Mouse (Mus musculus): ENCODE measurements at regions not wholly inside any gene's neighbourhood (a gene's known extent, or its start where the extent isn't known, plus 50 kb on each side); places are given as distances from the start of the nearest gene placed in this dataset.
A peak's percentile ranks its signal among the peaks of the same experiment; 100 is the strongest.

DNA sequence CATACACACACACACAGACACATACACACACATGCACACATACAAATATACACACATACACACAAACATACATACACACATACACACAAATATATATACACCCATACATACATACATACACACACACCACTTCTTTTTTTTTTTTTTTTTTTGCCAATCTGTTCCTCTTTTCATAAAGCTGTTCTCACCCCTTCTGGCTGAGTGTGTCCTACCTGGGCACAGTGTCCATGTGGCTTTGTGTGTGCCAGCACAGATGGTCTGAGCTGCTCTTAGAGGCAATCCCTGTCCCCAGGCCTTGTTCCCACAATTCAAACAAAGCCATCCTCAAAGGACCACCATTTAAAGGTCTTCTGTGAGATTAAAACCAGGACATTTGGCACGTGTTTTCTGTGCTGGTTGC lies 127.6 kb upstream of the Prep start:
- no peak for DNase-seq

GRCm38 (mm10) chr10:44936976-44937500 lies 130.0 kb upstream of the Prep start:
- DNase-seq = no peak

- DNase-seq = no peak
Observed at GRCm38 (mm10) chr10:44930796-44931195, 136.2 kb upstream of the Prep start.

- DNase-seq = no peak
Observed at GRCm38 (mm10) chr10:44913751-44914388, 153.1 kb upstream of the Prep start.

DNA sequence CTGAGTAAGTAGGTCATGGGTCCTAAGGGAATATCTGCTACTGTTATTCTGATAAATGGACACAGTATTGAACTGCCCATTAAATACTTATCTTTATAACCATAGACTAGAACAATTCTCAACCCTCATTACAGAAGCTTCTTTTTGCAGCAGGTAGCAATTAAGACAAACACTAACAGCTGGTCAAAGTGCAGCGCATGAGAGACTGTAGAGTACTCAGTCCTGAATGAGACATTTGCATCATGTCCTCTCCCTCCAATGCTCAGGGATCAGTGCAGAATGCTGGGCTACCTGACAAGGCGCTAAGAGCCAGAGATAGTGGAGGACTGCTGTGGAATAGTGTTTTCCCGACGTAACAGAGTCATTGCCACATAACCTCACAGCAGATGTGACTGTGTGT lies 162.5 kb upstream of the Prep start:
- no peak for DNase-seq

- DNase-seq = no peak
Observed at GRCm38 (mm10) chr10:44901203-44901602, 165.8 kb upstream of the Prep start.

DNA sequence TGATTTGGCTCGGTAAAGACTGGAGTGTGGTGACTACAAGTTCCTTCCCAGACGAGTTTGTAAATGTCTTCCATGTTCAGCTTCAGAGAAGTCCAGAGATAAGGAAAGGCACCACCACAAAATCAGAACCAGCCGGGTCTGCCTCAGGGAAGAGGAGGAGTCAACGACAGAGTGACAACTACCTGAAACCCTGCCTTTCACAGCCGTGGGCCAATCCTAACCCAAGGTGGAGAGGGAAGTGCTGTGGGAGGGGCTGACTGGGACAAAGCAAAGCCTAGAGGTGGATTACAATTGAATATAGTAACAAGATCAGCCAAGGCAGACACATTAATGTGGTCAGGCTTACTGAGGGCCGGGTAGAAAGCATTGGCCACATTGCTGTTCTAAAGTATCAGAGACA lies 174.9 kb upstream of the Prep start:
- no peak for DNase-seq

DNA sequence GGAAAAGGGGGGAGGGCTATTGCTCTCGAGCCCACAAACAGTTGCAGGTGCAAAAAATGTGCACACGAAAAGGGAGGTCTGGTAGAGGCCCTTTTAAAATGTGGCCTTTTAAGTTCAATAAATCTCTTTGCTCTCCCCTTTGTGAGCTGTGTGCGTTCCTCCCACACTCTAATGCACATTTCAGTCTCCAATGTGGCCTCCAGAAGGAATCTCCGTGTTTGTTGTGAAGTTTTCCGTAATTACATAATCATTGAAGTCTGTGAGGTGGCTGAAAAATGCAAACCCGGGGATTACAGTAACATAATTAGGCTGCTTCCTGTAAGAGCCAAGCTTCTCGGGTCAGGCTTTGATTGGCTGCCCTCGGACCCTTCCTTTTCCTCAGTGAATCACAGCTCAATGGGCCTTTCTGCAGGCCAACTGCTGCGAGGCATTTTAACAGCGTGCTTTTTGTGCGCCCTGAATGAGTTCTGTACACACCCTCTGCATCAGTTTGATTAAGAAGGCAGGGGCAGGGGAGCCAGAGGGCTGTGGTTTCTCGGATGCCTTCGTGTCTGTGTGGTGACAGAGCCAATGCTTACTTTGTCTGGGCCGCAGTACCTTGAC lies 179.8 kb upstream of the Prep start:
- peak; percentile 11 for DNase-seq

- DNase-seq = no peak
Observed at GRCm38 (mm10) chr10:44881967-44882366, 185.0 kb upstream of the Prep start.

GRCm38 (mm10) chr10:44877076-44877663 lies 189.8 kb upstream of the Prep start:
- DNase-seq = no peak

GRCm38 (mm10) chr10:44873642-44874285 lies 193.2 kb upstream of the Prep start:
- no peak for DNase-seq

GRCm38 (mm10) chr10:44864191-44864747 lies 202.7 kb upstream of the Prep start:
- no peak for DNase-seq

DNA sequence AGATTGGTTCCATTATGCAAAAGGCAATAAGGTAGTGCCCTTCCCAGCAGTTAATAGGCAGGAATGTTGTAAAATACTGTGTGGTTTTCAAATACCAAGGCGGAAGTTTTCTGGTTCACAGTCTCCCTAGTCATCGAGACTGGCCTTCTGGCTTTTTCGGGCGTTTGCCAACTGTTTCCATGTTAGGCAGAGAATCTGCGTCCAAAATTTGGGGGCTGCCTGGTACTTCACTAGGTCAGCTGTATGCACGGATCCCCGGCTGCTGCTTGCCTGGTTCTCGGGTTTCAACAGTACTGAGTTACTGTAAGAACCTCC lies 204.7 kb upstream of the Prep start:
- DNase-seq = no peak

GRCm38 (mm10) chr10:44861671-44862359 lies 205.2 kb upstream of the Prep start:
- DNase-seq = peak; percentile 78

- no peak for DNase-seq
Observed at GRCm38 (mm10) chr10:44857444-44857843, 209.6 kb upstream of the Prep start.

DNA sequence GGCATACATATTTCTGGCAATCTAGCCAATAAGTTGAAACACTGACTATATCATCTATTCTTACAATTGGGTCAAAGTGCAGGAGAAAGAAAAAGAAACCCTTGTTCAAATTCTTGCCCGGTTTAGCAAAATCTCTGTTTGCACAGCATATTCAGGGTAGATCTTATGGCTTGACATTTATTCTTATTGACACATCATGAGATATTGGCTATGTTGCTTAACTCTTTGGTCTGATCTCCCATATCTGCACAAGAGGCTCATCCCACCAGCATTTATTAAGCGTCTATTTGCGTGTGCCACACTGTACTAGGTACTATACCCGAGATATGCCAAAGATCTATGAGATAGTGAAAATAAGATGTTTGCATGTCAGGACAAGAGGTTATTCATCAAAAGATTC lies 212.9 kb upstream of the Prep start:
- no peak for DNase-seq

DNA sequence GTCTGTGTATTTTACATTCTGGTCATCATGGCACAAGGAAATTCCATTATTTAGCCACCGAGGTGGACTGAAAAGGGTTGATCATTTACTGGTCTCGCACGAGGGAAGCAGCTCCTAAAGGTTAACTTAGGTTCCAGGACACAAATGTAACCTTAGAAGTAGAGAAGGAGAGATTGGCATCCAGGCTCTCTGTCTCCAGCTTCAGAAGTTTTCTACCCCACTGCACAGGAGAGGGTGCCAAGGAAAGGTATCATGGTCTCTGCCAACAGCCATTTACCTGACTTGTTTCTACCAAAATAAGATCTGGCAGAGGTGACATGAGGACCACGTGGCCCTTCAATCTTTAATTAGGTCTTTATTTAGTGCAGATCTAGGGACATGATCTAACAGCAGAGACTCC lies 218.0 kb upstream of the Prep start:
- DNase-seq = no peak

GRCm38 (mm10) chr10:44846765-44847164 lies 220.2 kb upstream of the Prep start:
- DNase-seq = no peak

GRCm38 (mm10) chr10:44846149-44846548 lies 220.9 kb upstream of the Prep start:
- peak; percentile 38 for DNase-seq

DNA sequence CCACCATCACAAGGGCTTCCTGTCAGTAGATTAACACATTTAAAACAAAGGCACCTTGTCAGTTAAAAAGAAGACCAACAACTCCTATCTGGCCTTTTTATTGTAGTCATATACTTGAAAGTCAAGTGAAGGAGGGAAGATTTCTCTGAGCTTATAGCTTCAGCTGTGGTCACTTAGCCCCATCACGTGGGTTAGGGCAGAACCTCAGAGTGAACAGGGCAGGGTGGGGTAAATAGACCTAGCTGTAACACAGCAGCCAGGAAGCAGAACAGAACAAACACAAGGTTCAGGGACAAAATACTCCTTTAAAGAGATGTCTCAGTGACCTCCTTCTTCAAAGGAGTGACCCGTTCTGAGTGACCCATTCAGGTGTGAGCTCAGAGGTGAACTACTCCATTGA lies 226.6 kb upstream of the Prep start:
- no peak for DNase-seq

- DNase-seq = no peak
Observed at GRCm38 (mm10) chr10:44832455-44832854, 234.5 kb upstream of the Prep start.

DNA sequence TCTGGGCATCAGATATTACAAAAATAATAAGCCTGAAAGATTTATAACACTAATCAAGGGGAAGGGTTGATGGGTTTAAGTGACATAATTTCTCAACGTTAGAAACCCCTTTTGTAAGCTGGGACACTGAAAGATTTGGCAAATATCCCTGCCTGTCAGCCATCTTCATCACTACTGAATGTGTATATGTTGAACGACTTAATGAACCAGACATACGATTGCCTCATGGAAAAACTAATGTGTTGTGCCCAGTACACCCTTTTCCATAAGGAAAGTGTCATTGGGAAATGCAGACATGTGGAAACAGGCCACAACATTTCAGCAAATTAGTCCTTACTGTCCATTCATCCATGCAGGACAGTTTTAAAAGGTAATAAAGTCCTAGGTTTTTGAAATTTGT lies 240.7 kb upstream of the Prep start:
- DNase-seq = no peak

- no peak for DNase-seq
Observed at GRCm38 (mm10) chr10:44821666-44822065, 245.3 kb upstream of the Prep start.

Data from lung, postnatal 10 days (tissue).